Mouse (Mus musculus): Measurements from ENCODE around the gene Fam193a.

GRCm38 (mm10) chr5:34368551-34369290 is 1.0 kb upstream of the Fam193a start:
- TF ChIP-seq GATA1 (IDR thresholded peaks at IDR 0.05; ENCODE audit: borderline replicate concordance, low read length) (no peak), FLI1 (IDR thresholded peaks at IDR 0.05; ENCODE audit: low read length) (no peak)

Data from megakaryocyte, embryonic 14.5 days (primary cell).